Mouse (Mus musculus) G1E (cell line): ENCODE data around the gene Bicral.

Experiments used
- CTCF ChIP-seq: IDR thresholded peaks from 2 replicates; pipeline ENCODE4 v1.5.1; 2012; ENCODE audit warnings: low read depth, low read length, inconsistent platforms, mixed read lengths
- TAL1 ChIP-seq: conservative IDR thresholded peaks from 2 replicates; pipeline ENCODE4 v1.6.1; 2012; ENCODE audit warnings: low read depth, low read length, inconsistent platforms, mixed read lengths

GRCm38 (mm10) chr17:46843716-46844115 lies 14.6 kb downstream of the Bicral start:
- TF ChIP-seq CTCF (no peak), TAL1 (no peak)
